Mouse (Mus musculus) myocyte (in vitro differentiated cells): ENCODE results near the gene Fam49a.

Source experiments
- E2F4 ChIP-seq: IDR thresholded peaks from one replicate; pipeline ENCODE4 v1.6.1; 2011; ENCODE audit warnings: mild to moderate bottlenecking, control low read depth, moderate library complexity; ENCODE audit not compliant: insufficient read depth
- MYOD1 ChIP-seq, 3 experiments: IDR thresholded peaks; one replicate each; pipeline ENCODE4 v1.6.1; 2011; ENCODE audit warnings: control low read depth in 2 of 3, low read depth in 2 of 3, mild to moderate bottlenecking in 2 of 3, moderate library complexity in 1 of 3; ENCODE audit not compliant: insufficient read length in 2 of 3, control insufficient read depth in 1 of 3
- MYOG ChIP-seq, 3 experiments: IDR thresholded peaks; one replicate each; pipeline ENCODE4 v1.6.1; 2011; ENCODE audit warnings: control low read depth in 2 of 3, low read depth in 2 of 3, mild to moderate bottlenecking in 2 of 3; ENCODE audit not compliant: insufficient read length in 2 of 3, control insufficient read depth in 1 of 3, insufficient read depth in 1 of 3
- POLR2A ChIP-seq: IDR thresholded peaks from one replicate; pipeline ENCODE4 v1.6.1; 2011; ENCODE audit warnings: low read depth, mild to moderate bottlenecking, control low read depth, moderate library complexity; ENCODE audit not compliant: insufficient read length
- SRF ChIP-seq: IDR thresholded peaks from one replicate; pipeline ENCODE4 v1.6.1; 2011; ENCODE audit warnings: low read depth; ENCODE audit not compliant: control insufficient read depth, insufficient read length
- TCF12 ChIP-seq: IDR thresholded peaks from one replicate; pipeline ENCODE4 v1.6.1; 2011; ENCODE audit warnings: mild to moderate bottlenecking, control low read depth; ENCODE audit not compliant: poor library complexity, insufficient read depth, severe bottlenecking
- USF1 ChIP-seq: IDR thresholded peaks from one replicate; pipeline ENCODE4 v1.6.1; 2011; ENCODE audit warnings: low read depth, mild to moderate bottlenecking, control low read depth, moderate library complexity

DNA sequence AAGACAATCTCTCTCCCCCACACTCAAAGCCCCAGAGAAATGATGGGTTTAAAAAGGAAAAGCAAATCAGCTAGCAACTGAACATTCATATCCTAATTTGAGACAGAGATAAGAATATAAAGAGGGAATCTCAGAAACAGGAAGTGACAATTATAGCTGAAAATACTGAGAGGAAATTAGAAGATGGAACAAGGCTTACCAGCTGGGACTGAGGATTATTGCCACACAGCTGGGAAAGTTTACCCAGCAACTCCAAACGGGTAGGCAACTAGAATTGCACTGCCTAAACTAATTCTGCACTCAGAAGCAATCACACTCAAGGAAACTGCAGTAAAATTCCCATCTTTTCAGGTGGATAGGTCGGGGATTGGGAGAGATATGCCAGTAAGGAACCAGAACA lies 12.4 kb upstream of the Fam49a start:
- no peak for TF ChIP-seq MYOG (IDR thresholded peaks at IDR 0.05; ENCODE audit: control insufficient read depth in 1 of 3, insufficient read depth in 1 of 3, insufficient read length in 2 of 3, low read depth in 2 of 3)
- no peak for TF ChIP-seq POLR2A
- no peak for TF ChIP-seq TCF12
- TF ChIP-seq MYOD1 (IDR thresholded peaks at IDR 0.05; ENCODE audit: control insufficient read depth in 1 of 3, insufficient read length in 2 of 3, low read depth in 2 of 3), result no peak
- TF ChIP-seq E2F4, result no peak
- no peak for TF ChIP-seq SRF
- TF ChIP-seq USF1, result no peak
